Mouse (Mus musculus) midbrain, embryonic 16.5 days (tissue): ENCODE measurements around the gene Jarid2. TPM values are rescaled to one million over a fixed set of nuclear protein-coding genes. Genes with fewer than 3 reads are reported as not detected.
A peak's percentile ranks its signal among the peaks of the same experiment; 100 is the strongest.

Experiments used
- ATAC-seq: fragments of 200-750 bp; cut with Nextera tagmentation; 2 replicates; pipeline ENCODE4 v1.8.0; 2017; ENCODE audit warnings: moderate TSS enrichment
- H3K27ac ChIP-seq: fragments of 300-500 bp; sonication (generic); 2 replicates; pipeline ENCODE4 v1.5.1; 2014; ENCODE audit warnings: mild to moderate bottlenecking, low read length, mixed read lengths
- H3K27me3 ChIP-seq: fragments of 300-500 bp; sonication (generic); 2 replicates; pipeline ENCODE4 v1.6.1; 2014; ENCODE audit warnings: low read depth, low read length, mixed read lengths; ENCODE audit not compliant: control insufficient read depth, insufficient read depth
- H3K36me3 ChIP-seq: fragments of 300-500 bp; sonication (generic); 2 replicates; pipeline ENCODE4 v1.6.1; 2014; ENCODE audit warnings: mild to moderate bottlenecking, low read length, moderate library complexity, mixed read lengths; ENCODE audit not compliant: control insufficient read depth, insufficient read depth
- H3K4me1 ChIP-seq: fragments of 300-500 bp; sonication (generic); 2 replicates; pipeline ENCODE4 v1.6.1; 2014; ENCODE audit warnings: mild to moderate bottlenecking, low read length, mixed read lengths; ENCODE audit not compliant: control insufficient read depth, insufficient read depth
- H3K4me2 ChIP-seq: fragments of 300-500 bp; sonication (generic); 2 replicates; pipeline ENCODE4 v1.6.1; 2014; ENCODE audit warnings: mild to moderate bottlenecking, low read length, mixed read lengths
- H3K4me3 ChIP-seq: fragments of 300-500 bp; sonication (generic); 2 replicates; pipeline ENCODE4 v1.5.1; 2014; ENCODE audit warnings: low read depth, mild to moderate bottlenecking, low read length, moderate library complexity, mixed read lengths
- H3K9ac ChIP-seq: fragments of 300-500 bp; sonication (generic); 2 replicates; pipeline ENCODE4 v1.6.1; 2014; ENCODE audit warnings: low read depth, low read length, mixed read lengths
- H3K9me3 ChIP-seq: fragments of 300-500 bp; sonication (generic); replicated peaks from 2 replicates; pipeline ENCODE4 v1.6.1; 2014; ENCODE audit warnings: mild to moderate bottlenecking, low read length, mixed read lengths; ENCODE audit not compliant: control insufficient read depth, poor library complexity, severe bottlenecking
- WGBS: fragments of 180-500 bp; shearing (Covaris S2); extraction: QIAGEN DNeasy Blood & Tissue Kit; methylation state at CpG from one replicate; pipeline ENCODE4 v1.1.7; 2014; 5-methylcytosine and 5-hydroxymethylcytosine counted together
- polyA plus RNA-seq: library from polyadenylated mRNA; unstranded; fragments of >200 nt; fragmentation: Nextera tagmentation; extraction: Ambion mirVana; gene quantifications from 2 replicates; pipeline ENCODE4 v1.2.1, GENCODE M21; 2015

The Jarid2 gene
- polyA plus RNA-seq, 1 experiment from 2014 or later: 36.6 TPM

DNA sequence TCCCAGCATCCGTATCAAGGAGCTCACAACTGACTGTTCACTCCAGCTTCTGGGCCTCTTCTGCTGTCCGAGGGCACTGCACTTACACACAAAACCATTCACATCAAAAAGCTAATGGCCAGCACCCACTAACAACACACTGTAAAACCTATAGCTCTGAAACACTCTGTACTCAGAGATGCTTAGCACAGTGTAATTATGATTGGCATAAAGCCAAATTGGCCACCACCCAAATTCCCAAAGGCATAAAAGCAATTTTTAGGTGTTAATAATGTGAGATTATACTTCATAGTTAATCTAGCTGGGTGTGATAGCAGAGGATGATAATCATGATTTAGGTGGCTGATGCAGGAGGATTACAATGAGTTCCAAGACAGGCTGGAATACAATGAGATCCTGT, 214.3 kb downstream of the Jarid2 start:
- ATAC-seq: no peak
- Histone ChIP-seq H3K9me3 (no peaks in the 10 kb centered on the region), H3K36me3 (no peaks in the 10 kb centered on the region), H3K4me3 (no peak overlapping the region), H3K4me1 (peaks cover 35% of the 10 kb centered on the region), H3K9ac (no peak overlapping the region), H3K27ac (no peak overlapping the region), H3K27me3 (no peaks in the 10 kb centered on the region), H3K4me2 (no peak overlapping the region)
- 70% methylated on average over 2 of the region's 2 CpGs for WGBS

DNA sequence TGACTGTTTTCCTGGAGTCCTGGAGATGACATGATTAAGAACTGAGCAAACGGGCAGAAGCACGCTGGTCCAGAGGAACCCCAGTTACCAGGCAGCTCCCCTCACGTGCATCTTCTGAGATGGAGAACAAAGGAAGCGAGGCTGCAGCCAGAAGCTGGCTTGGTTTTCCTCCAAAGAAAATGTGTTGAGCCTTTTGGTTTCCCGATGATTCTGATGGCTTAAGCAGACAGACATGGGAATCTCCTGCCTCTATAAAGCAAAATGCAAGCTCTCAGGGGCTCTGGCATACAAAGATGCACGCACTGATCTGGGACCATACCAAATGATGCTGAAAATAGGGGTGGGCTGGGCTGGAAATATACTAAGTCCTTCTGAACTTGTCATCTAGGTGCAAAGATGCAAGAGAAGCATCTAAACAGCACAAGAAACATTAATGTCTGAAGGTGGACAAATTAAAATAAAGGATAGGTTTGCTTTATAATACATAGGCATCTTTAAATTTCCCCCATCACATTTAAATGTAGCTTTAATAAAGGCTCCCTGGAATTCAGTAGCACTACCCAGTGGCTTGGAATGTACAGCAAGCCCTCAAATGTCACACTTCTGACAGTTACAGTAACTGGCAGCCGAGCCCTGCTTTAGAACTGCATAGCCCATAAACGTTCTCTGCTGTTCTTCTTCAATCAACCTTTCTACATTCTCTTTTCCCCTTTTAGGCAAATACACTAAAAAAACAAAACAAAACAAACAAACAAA, 217.8 kb downstream of the Jarid2 start:
- no peaks in the 10 kb centered on the region for H3K27me3 ChIP-seq
- ATAC-seq: peak; percentile 85
- peak overlapping the region; percentile 96 for H3K27ac ChIP-seq
- H3K4me3 ChIP-seq: peak overlapping the region; percentile 57
- under 1% methylated on average over 8 of the region's 8 CpGs for WGBS
- H3K36me3 ChIP-seq: peaks cover 2% of the 10 kb centered on the region; the same call in 1 of the 2 replicates
- H3K4me1 ChIP-seq: peaks cover 35% of the 10 kb centered on the region
- peak overlapping the region; percentile 54 for H3K4me2 ChIP-seq
- no peaks in the 10 kb centered on the region for H3K9me3 ChIP-seq
- peak overlapping the region; percentile 82 for H3K9ac ChIP-seq

DNA sequence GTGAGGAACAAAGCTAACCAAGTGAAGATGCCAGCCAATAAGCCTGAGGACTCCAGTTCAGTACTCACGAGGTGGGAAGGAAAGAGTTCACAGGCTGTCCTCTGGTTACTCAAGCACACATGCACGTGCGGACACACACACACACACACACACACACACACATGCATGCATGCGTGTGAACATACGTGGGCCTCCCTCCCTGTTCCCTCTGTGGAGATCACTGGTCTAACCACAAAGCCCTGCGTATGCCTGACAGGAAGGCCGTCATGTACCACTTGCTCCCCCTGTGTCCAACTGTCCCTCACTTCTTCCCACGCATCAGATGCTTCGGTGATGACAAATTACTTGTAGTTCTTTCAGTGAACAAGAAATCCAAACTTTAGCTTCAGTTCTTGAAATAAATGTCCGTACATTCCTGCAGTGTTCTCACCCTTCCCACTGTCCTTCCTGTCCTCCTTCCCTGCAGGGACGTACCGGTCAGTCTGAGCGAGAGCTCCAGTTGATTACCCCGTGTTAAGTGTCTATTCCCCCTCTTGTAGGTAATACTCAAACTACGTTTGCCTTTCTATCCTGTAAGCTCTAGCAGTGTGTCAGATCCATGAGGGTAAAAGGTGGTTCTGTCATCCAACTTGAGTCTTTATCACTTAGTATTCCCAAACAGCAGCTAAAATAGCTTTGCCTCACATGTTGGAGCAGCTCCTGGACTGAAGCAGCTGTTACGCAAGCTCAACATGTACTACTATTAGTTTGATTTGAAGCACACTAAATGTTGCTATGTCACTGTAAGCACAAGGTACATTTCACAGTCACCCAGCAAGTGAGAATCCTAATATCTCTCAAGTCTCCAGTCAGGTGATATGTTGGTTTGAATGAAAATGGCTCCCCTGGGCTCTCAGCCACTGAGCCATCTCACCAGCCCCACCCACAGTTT, 219.3 kb downstream of the Jarid2 start:
- H3K4me2 ChIP-seq: no peak overlapping the region
- H3K4me1 ChIP-seq: peaks cover 26% of the 10 kb centered on the region
- 91% methylated on average over 16 of the region's 16 CpGs for WGBS
- no peak overlapping the region for H3K9ac ChIP-seq
- no peak overlapping the region for H3K4me3 ChIP-seq
- ATAC-seq: no peak
- no peaks in the 10 kb centered on the region for H3K27me3 ChIP-seq
- peaks cover 2% of the 10 kb centered on the region; the same call in 1 of the 2 replicates for H3K36me3 ChIP-seq
- no peaks in the 10 kb centered on the region for H3K9me3 ChIP-seq
- no peak overlapping the region for H3K27ac ChIP-seq

DNA sequence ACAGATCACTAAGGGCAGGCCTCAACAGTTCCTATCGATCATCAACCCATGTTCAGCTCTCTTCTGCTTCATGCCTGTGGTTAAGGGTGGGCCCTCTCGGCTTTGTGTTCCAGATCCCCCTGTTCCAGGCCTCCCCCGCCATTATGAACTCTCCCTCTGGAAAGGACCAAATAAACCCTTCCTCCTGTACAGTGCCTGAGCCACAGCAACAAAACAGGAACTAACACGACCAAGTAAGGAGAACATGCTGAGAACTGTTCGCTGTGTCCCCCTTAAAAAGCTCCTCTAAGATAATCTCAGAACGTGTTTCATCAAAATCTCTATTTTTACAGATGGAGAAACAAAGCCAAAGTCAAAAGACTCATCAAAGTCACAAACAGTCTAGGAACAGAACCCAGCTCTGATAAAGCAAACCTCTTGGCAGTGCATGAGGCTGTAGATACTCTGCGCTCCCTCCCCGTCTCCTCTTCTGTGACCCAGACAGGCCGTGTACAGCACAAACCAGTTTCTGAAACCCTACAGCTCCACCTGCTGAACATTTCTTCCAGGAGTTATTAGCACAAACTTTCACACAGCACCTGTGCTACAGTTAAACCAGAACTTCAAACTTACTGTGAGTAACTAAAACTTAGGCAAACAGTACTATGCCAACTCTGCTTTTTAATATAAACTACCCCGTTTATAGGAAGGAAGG, 223.3 kb downstream of the Jarid2 start:
- Histone ChIP-seq H3K36me3 (peaks cover 2% of the 10 kb centered on the region; the same call in 1 of the 2 replicates), H3K27me3 (no peaks in the 10 kb centered on the region), H3K9me3 (no peaks in the 10 kb centered on the region), H3K4me1 (peaks cover 6% of the 10 kb centered on the region), H3K27ac (no peak overlapping the region), H3K4me3 (no peak overlapping the region), H3K9ac (no peak overlapping the region), H3K4me2 (no peak overlapping the region)
- 79% methylated on average over 10 of the region's 10 CpGs for WGBS
- ATAC-seq: no peak

DNA sequence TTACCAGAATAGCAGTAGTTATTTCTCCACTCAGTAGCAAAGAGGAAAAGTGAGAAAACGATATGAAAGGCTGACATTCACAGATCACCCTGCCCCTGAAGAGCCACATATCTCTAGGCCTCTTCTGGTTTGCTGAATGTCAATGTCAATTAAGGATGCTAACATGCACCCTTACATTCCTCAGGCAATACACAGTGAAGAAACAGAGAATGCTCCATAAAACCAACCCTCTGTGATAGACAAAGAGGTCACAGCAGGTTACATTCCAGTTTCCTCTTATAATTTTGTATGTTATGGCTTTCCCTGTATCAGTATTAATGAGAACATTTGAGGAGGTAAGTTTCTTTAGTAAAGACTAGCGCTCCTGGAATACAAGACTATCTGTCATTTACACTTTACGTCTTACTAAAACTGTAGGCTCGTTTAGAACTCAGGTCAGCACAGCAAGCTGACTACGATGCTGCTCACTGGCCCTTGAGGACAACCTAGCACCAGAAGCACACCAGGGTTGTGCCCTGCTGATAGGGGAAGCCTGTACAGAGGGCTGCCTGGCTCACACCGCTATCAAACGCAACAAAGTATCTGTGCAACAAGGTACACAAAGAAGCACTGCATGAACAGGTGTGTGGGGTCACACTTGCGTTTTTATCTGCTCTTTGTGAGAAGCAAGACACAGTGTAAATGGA, 224.4 kb downstream of the Jarid2 start:
- WGBS: 73% methylated on average over 8 of the region's 8 CpGs
- no peaks in the 10 kb centered on the region for H3K4me1 ChIP-seq

DNA sequence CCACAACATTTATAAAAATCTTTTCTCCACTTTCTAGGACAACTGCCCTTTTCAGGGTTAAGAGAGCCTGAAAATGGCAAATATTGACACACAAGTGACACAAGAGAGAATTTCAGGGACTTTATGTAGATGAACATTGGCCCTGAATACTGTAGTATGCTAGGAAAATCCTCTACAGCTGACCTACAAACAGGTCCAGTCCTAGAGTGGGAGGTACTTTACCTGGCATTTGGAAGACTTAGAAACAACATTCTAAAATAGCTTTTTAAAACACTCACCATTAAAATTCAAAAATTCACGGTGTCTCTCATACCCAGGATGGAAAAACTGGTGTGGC, 224.9 kb downstream of the Jarid2 start:
- Histone ChIP-seq H3K27ac (no peak overlapping the region), H3K9ac (no peak overlapping the region), H3K36me3 (peaks cover 2% of the 10 kb centered on the region; the same call in 1 of the 2 replicates), H3K4me3 (no peak overlapping the region), H3K27me3 (no peaks in the 10 kb centered on the region), H3K4me2 (no peak overlapping the region), H3K4me1 (no peaks in the 10 kb centered on the region), H3K9me3 (no peaks in the 10 kb centered on the region)
- 98% methylated on average over 1 of the region's 1 CpGs for WGBS
- ATAC-seq: no peak

More for the DNA sequence above, 224.4 kb downstream of the Jarid2 start:
- Histone ChIP-seq H3K9me3 (no peaks in the 10 kb centered on the region), H3K9ac (no peak overlapping the region), H3K4me2 (no peak overlapping the region), H3K36me3 (peaks cover 2% of the 10 kb centered on the region; the same call in 1 of the 2 replicates), H3K4me3 (no peak overlapping the region), H3K27ac (no peak overlapping the region), H3K27me3 (no peaks in the 10 kb centered on the region)
- ATAC-seq: no peak

DNA sequence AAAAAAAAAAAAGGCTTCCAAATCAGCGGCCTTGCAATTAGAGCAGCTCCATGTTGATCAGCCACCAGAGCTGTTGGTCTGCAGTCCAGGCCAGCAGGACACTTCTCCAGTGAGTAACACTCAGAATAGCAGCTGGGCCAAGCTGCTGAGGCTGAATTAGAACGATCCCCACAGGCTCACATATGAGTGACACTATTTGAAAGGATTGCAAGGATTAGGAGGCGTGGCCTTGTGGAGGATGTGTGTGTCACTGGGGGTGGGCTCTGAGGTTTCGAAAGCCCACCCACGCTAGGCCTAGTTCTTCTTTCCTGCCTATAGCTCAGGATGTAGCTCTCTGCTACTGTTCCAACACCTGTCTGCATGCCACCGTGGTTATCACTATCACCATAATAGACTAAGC, 226.5 kb downstream of the Jarid2 start:
- no peak overlapping the region for H3K4me3 ChIP-seq
- H3K4me1 ChIP-seq: no peaks in the 10 kb centered on the region
- H3K9me3 ChIP-seq: no peaks in the 10 kb centered on the region
- peaks cover 2% of the 10 kb centered on the region; the same call in 1 of the 2 replicates for H3K36me3 ChIP-seq
- WGBS: 94% methylated on average over 6 of the region's 6 CpGs
- no peaks in the 10 kb centered on the region for H3K27me3 ChIP-seq
- H3K4me2 ChIP-seq: no peak overlapping the region
- no peak overlapping the region for H3K27ac ChIP-seq
- H3K9ac ChIP-seq: no peak overlapping the region
- no peak for ATAC-seq

DNA sequence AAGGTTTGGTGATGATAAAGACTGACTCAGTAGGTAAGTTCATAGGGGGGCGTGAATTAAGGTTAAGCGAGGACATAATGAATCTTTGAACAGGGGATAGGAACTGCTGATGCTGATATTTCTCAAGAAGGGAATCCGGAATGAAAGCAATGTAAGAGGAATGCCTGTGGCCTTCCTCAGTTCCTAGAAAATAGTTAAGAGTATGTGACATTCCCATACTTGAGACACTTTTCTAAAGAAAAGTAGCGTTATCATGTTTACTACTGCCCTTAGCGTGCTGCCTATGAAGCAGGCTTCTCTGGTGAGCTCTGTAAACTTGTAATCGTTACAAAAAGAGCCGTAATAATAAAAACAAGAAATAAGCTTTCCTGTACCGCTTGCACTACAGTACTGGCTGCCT, 227.8 kb downstream of the Jarid2 start:
- H3K27ac ChIP-seq: no peak overlapping the region
- H3K4me1 ChIP-seq: no peaks in the 10 kb centered on the region
- H3K9me3 ChIP-seq: no peaks in the 10 kb centered on the region
- H3K4me3 ChIP-seq: no peak overlapping the region
- no peak for ATAC-seq
- 95% methylated on average over 8 of the region's 8 CpGs for WGBS
- no peaks in the 10 kb centered on the region for H3K27me3 ChIP-seq
- H3K4me2 ChIP-seq: no peak overlapping the region
- H3K9ac ChIP-seq: no peak overlapping the region
- peaks cover under 1% of the 10 kb centered on the region; the same call in 1 of the 2 replicates for H3K36me3 ChIP-seq
